Comparison of ENCODE assay signal across 9 mouse cellular contexts in genomic region chr12:102521777-102522319, GRCm38 (mm10). TPM values are rescaled to one million over a fixed set of nuclear protein-coding genes. Genes with fewer than 3 reads are reported as not detected.
DNase-seq lines count a peak whose midpoint lies in the region; TF ChIP-seq lines count a peak whose summit lies in the region.
"Had no signal": no experiment of that assay in that cellular context is flagged by ENCODE, and none has a peak within 500 bp of the region (broad histone marks: within the 10 kb centered on the region; RNA-seq: fewer than 3 reads in every experiment).

No protein-coding gene starts in this region.

- TF ChIP-seq POLR2A in thymus, adult 2 months (IDR thresholded peaks at IDR 0.05; ENCODE audit: control insufficient read depth, extremely low read depth, insufficient read depth, low read length, poor library complexity) = no peak

- intact Hi-C loops in gastrocnemius, adult 2 months (cut with DNase I) = no loop called here

- TF ChIP-seq CTCF in gastrocnemius, adult 2 months (IDR thresholded peaks at IDR 0.05) = no peak
- TF ChIP-seq CTCF in thymus, adult 2 months (IDR thresholded peaks at IDR 0.05; ENCODE audit: borderline replicate concordance, control insufficient read depth, extremely low read depth, insufficient read depth, low read length, poor library complexity) = no peak

- WGBS in thymus, adult 2 months = 95% methylated on average over 13 of the region's 13 CpGs

- no peaks in the 10 kb centered on the region for H3K27me3 ChIP-seq in thymus, adult 2 months (ENCODE audit: control insufficient read depth, insufficient read depth, low read length)
- H3K27me3 ChIP-seq: midbrain, embryonic 12.5 days had no signal

- no peaks in the 10 kb centered on the region for H3K36me3 ChIP-seq in thymus, adult 2 months (ENCODE audit: control insufficient read depth, insufficient read depth, low read length)
- H3K36me3 ChIP-seq: midbrain, embryonic 12.5 days had no signal

- no peak overlapping the region for H3K27ac ChIP-seq in gastrocnemius, adult 2 months
- H3K27ac ChIP-seq in thymus, adult 2 months (ENCODE audit: control insufficient read depth, insufficient read depth, low read length) = no peak overlapping the region
- H3K27ac ChIP-seq: midbrain, embryonic 12.5 days had no signal

- DNase-seq in gastrocnemius, adult 2 months = peak; percentile 25
- no peak for DNase-seq in gastrocnemius, postnatal 25 days
- peak; percentile 46 for DNase-seq in testis, postnatal 10 days (ENCODE audit: low spot score)
- no peak for DNase-seq in testis, postnatal 14 days (ENCODE audit: low spot score)
- DNase-seq in kidney, postnatal 10 days = peak; percentile 24
- no peak for DNase-seq in thymus, adult 2 months
- no peak for DNase-seq in B cell, adult 2 months
- DNase-seq in spleen, postnatal 10 days (ENCODE audit: low spot score in 2 of 2) = no peak

- H3K4me1 ChIP-seq in thymus, adult 2 months (replicated peaks; ENCODE audit: control insufficient read depth, insufficient read depth, low read length) = no peaks in the 10 kb centered on the region

- no peak overlapping the region for H3K4me3 ChIP-seq in gastrocnemius, adult 2 months
- H3K4me3 ChIP-seq in thymus, adult 2 months (ENCODE audit: control insufficient read depth, insufficient read depth, low read length) = no peak overlapping the region
- H3K4me3 ChIP-seq: midbrain, embryonic 12.5 days had no signal

RNA-seq across cellular contexts. Expression of gene Chga, which starts 32.9 kb away (rescaled TPM):
- total RNA-seq in gastrocnemius, adult 2 months (2021) = not detected
- total RNA-seq in gastrocnemius, postnatal 25 days (2021) = not detected
- 7.3 and 12.4 TPM in 2 replicates for polyA plus RNA-seq in thymus, adult 2 months (2012; rRNA removed)

RNA-seq across cellular contexts. Expression of gene Golga5, which starts 52.9 kb away (rescaled TPM):
- total RNA-seq in gastrocnemius, adult 2 months (2021) = 10 to 100 TPM; 30.0 to 31.2 TPM
- 10 to 100 TPM; 21.0 to 22.7 TPM for total RNA-seq in gastrocnemius, postnatal 25 days (2021)
- polyA plus RNA-seq in thymus, adult 2 months (2012; rRNA removed) = 13.3 and 14.3 TPM in 2 replicates

Comparison
In these comparisons a context has a peak if more than half of its experiments do, and no peak if none do; other contexts are left out.
1. DNase-seq: peak in gastrocnemius, adult 2 months (single experiment), testis, postnatal 10 days (single experiment) and kidney, postnatal 10 days (single experiment); none in gastrocnemius, postnatal 25 days (single experiment), testis, postnatal 14 days (single experiment), thymus, adult 2 months (single experiment), B cell, adult 2 months (0 of 2) and spleen, postnatal 10 days (0 of 2).